Mouse (Mus musculus) MEL (cell line): Measurements from ENCODE around the gene Ms4a3. TPM values are rescaled to one million over a fixed set of nuclear protein-coding genes. Genes with fewer than 3 reads are reported as not detected.

Experiments used
- DNase-seq: peaks from one replicate; pipeline ENCODE4 v3.0.0; 2011; ENCODE audit warnings: low read depth, low spot score
- H3K27ac ChIP-seq: 2 replicates; pipeline ENCODE4 v1.5.1; 2012; ENCODE audit warnings: low read depth, mild to moderate bottlenecking, control low read depth, low read length, moderate library complexity; ENCODE audit not compliant: control insufficient read depth
- H3K27me3 ChIP-seq, 2 experiments: fragments of 150-350 bp in 1 of 2; sonication (generic) in 1 of 2; 2 replicates each; pipeline ENCODE4 v1.6.1; 2012; ENCODE audit warnings: low read length in 2 of 2, mild to moderate bottlenecking in 2 of 2, improper control_type of control experiment in 1 of 2, moderate library complexity in 1 of 2; ENCODE audit not compliant: insufficient read depth in 2 of 2, control insufficient read depth in 1 of 2
- H3K36me3 ChIP-seq, 2 experiments: 2 replicates each; pipeline ENCODE4 v1.6.1; 2012 to 2014; ENCODE audit warnings: low read length in 2 of 2, improper control_type of control experiment in 1 of 2, inconsistent platforms in 1 of 2, mild to moderate bottlenecking in 1 of 2; ENCODE audit not compliant: insufficient read depth in 2 of 2, control insufficient read depth in 1 of 2
- H3K4me1 ChIP-seq, 2 experiments: fragments of 150-350 bp in 1 of 2; sonication (generic) in 1 of 2; 2 replicates each; pipeline ENCODE4 v1.6.1; 2012; ENCODE audit warnings: low read length in 2 of 2, improper control_type of control experiment in 1 of 2, mild to moderate bottlenecking in 1 of 2; ENCODE audit not compliant: insufficient read depth in 2 of 2, control insufficient read depth in 1 of 2
- H3K4me3 ChIP-seq, 2 experiments: fragments of 150-350 bp in 1 of 2; sonication (generic) in 1 of 2; 2 replicates each; pipeline ENCODE4 v1.5.1; 2012; ENCODE audit warnings: low read depth in 2 of 2, low read length in 2 of 2, mild to moderate bottlenecking in 2 of 2, moderate library complexity in 2 of 2, control low read depth in 1 of 2, improper control_type of control experiment in 1 of 2; ENCODE audit not compliant: control insufficient read depth in 1 of 2, insufficient read depth in 1 of 2
- H3K79me2 ChIP-seq: 2 replicates; pipeline ENCODE4 v1.6.1; 2012; ENCODE audit warnings: mild to moderate bottlenecking, low read length, moderate library complexity; ENCODE audit not compliant: control insufficient read depth, poor library complexity, insufficient read depth
- H3K9ac ChIP-seq: 2 replicates; pipeline ENCODE4 v1.6.1; 2012; ENCODE audit warnings: low read depth, mild to moderate bottlenecking, control low read depth, low read length, moderate library complexity; ENCODE audit not compliant: control insufficient read depth, poor library complexity, severe bottlenecking
- H3K9me3 ChIP-seq: fragments of 150-350 bp; sonication (generic); replicated peaks from 2 replicates; pipeline ENCODE4 v1.6.1; 2012; ENCODE audit warnings: mild to moderate bottlenecking, low read length, improper control_type of control experiment, moderate library complexity; ENCODE audit not compliant: insufficient read depth
- BHLHE40 ChIP-seq: IDR thresholded peaks from 2 replicates; pipeline ENCODE4 v1.6.1; 2012; ENCODE audit warnings: low read depth, mild to moderate bottlenecking, inconsistent platforms, low read length, improper control_type of control experiment, borderline replicate concordance
- CHD2 ChIP-seq: IDR thresholded peaks from 2 replicates; pipeline ENCODE4 v1.6.1; 2011; ENCODE audit warnings: low read length, improper control_type of control experiment
- CTCF ChIP-seq, 3 experiments: IDR thresholded peaks in 2 of 3; conservative IDR thresholded peaks in 1 of 3; 2 replicates each; pipeline ENCODE4 v1.5.1; 2011 to 2012; ENCODE audit warnings: low read length in 3 of 3, low read depth in 2 of 3, mild to moderate bottlenecking in 2 of 3, improper control_type of control experiment in 1 of 3, inconsistent platforms in 1 of 3, mixed read lengths in 1 of 3, moderate library complexity in 1 of 3; ENCODE audit not compliant: control insufficient read depth in 1 of 3, insufficient read depth in 1 of 3, poor library complexity in 1 of 3, severe bottlenecking in 1 of 3
- E2F4 ChIP-seq: IDR thresholded peaks from 2 replicates; pipeline ENCODE4 v1.6.1; 2011; ENCODE audit warnings: low read depth, low read length, improper control_type of control experiment, borderline replicate concordance
- ELF1 ChIP-seq: IDR thresholded peaks from 2 replicates; pipeline ENCODE4 v1.6.1; 2014; ENCODE audit warnings: low read depth, mild to moderate bottlenecking, inconsistent platforms, low read length, improper control_type of control experiment, moderate library complexity
- EP300 ChIP-seq, 2 experiments: IDR thresholded peaks; 2 replicates each; pipeline ENCODE4 v1.6.1; 2011; ENCODE audit warnings: improper control_type of control experiment in 2 of 2, low read length in 2 of 2, low read depth in 1 of 2, mild to moderate bottlenecking in 1 of 2
- ETS1 ChIP-seq: IDR thresholded peaks from 2 replicates; pipeline ENCODE4 v1.6.1; 2012; ENCODE audit warnings: low read depth, mild to moderate bottlenecking, inconsistent platforms, low read length, improper control_type of control experiment, moderate library complexity
- GABPA ChIP-seq: IDR thresholded peaks from 2 replicates; pipeline ENCODE4 v1.6.1; 2012; ENCODE audit warnings: low read depth, mild to moderate bottlenecking, inconsistent platforms, low read length, improper control_type of control experiment, moderate library complexity
- GATA1 ChIP-seq: IDR thresholded peaks from 2 replicates; pipeline ENCODE4 v1.6.1; 2011; ENCODE audit warnings: low read depth, low read length, improper control_type of control experiment
- JUND ChIP-seq: IDR thresholded peaks from 2 replicates; pipeline ENCODE4 v1.6.1; 2011; ENCODE audit warnings: low read depth, mild to moderate bottlenecking, improper control_type of control experiment, low read length
- KAT2A ChIP-seq: conservative IDR thresholded peaks from 2 replicates; pipeline ENCODE4 v1.6.1; 2012; ENCODE audit warnings: low read depth, low read length, improper control_type of control experiment, inconsistent platforms
- MAX ChIP-seq: IDR thresholded peaks from 2 replicates; pipeline ENCODE4 v1.6.1; 2011; ENCODE audit warnings: low read length, improper control_type of control experiment
- MAZ ChIP-seq: IDR thresholded peaks from 2 replicates; pipeline ENCODE4 v1.6.1; 2012; ENCODE audit warnings: low read depth, mild to moderate bottlenecking, inconsistent platforms, low read length, improper control_type of control experiment
- MXI1 ChIP-seq: IDR thresholded peaks from 2 replicates; pipeline ENCODE4 v1.6.1; 2011; ENCODE audit warnings: mild to moderate bottlenecking, low read depth, low read length, improper control_type of control experiment
- MYC ChIP-seq: IDR thresholded peaks from 2 replicates; pipeline ENCODE4 v1.6.1; 2011; ENCODE audit warnings: low read depth, mild to moderate bottlenecking, low read length, improper control_type of control experiment, moderate library complexity
- NELFE ChIP-seq: IDR thresholded peaks from 2 replicates; pipeline ENCODE4 v1.6.1; 2011; ENCODE audit warnings: low read depth, low read length, improper control_type of control experiment
- NRF1 ChIP-seq: IDR thresholded peaks from 2 replicates; pipeline ENCODE4 v1.6.1; 2014; ENCODE audit warnings: low read depth, mild to moderate bottlenecking, inconsistent platforms, low read length, improper control_type of control experiment, moderate library complexity; ENCODE audit not compliant: poor library complexity, insufficient read depth, severe bottlenecking
- POLR2A ChIP-seq, 2 experiments: IDR thresholded peaks; 2 replicates each; pipeline ENCODE4 v1.6.1; 2011 to 2012; ENCODE audit warnings: low read length in 2 of 2, mild to moderate bottlenecking in 2 of 2, control low read depth in 1 of 2, improper control_type of control experiment in 1 of 2, low read depth in 1 of 2, moderate library complexity in 1 of 2; ENCODE audit not compliant: control insufficient read depth in 1 of 2, insufficient read depth in 1 of 2, poor library complexity in 1 of 2
- POLR2AphosphoS2 ChIP-seq: IDR thresholded peaks from 2 replicates; pipeline ENCODE4 v1.6.1; 2011; ENCODE audit warnings: low read length, improper control_type of control experiment
- POLR2AphosphoS5 ChIP-seq: IDR thresholded peaks from 2 replicates; pipeline ENCODE4 v1.6.1; 2012; ENCODE audit warnings: low read depth, borderline replicate concordance, mild to moderate bottlenecking, inconsistent platforms, low read length, moderate library complexity, mixed read lengths
- RAD21 ChIP-seq: IDR thresholded peaks from 2 replicates; pipeline ENCODE4 v1.6.1; 2011; ENCODE audit warnings: mild to moderate bottlenecking, low read depth, low read length, improper control_type of control experiment
- RCOR1 ChIP-seq: IDR thresholded peaks from 2 replicates; pipeline ENCODE4 v1.6.1; 2012; ENCODE audit warnings: low read depth, mild to moderate bottlenecking, inconsistent platforms, low read length, improper control_type of control experiment
- SIN3A ChIP-seq: IDR thresholded peaks from 2 replicates; pipeline ENCODE4 v1.6.1; 2012; ENCODE audit warnings: low read length, improper control_type of control experiment, inconsistent platforms
- SMC3 ChIP-seq: IDR thresholded peaks from 2 replicates; pipeline ENCODE4 v1.6.1; 2011; ENCODE audit warnings: low read depth, low read length, improper control_type of control experiment
- TBP ChIP-seq: IDR thresholded peaks from 2 replicates; pipeline ENCODE4 v1.8.0; 2011; ENCODE audit warnings: low read depth, low read length, improper control_type of control experiment
- TCF12 ChIP-seq: IDR thresholded peaks from 2 replicates; pipeline ENCODE4 v1.6.1; 2014; ENCODE audit warnings: low read depth, mild to moderate bottlenecking, inconsistent platforms, low read length, improper control_type of control experiment, moderate library complexity
- USF2 ChIP-seq, 2 experiments: IDR thresholded peaks; 2 replicates each; pipeline ENCODE4 v1.6.1; 2011 to 2012; ENCODE audit warnings: improper control_type of control experiment in 2 of 2, low read length in 2 of 2, borderline replicate concordance in 1 of 2, inconsistent platforms in 1 of 2, low read depth in 1 of 2, mild to moderate bottlenecking in 1 of 2; ENCODE audit not compliant: insufficient read depth in 1 of 2
- ZC3H11A ChIP-seq: IDR thresholded peaks from 2 replicates; pipeline ENCODE4 v1.6.1; 2012; ENCODE audit warnings: low read depth, mild to moderate bottlenecking, inconsistent platforms, low read length, improper control_type of control experiment
- ZKSCAN1 ChIP-seq: IDR thresholded peaks from 2 replicates; pipeline ENCODE4 v1.6.1; 2012; ENCODE audit warnings: low read depth, mild to moderate bottlenecking, inconsistent platforms, low read length, improper control_type of control experiment, moderate library complexity
- ZMIZ1 ChIP-seq: IDR thresholded peaks from 2 replicates; pipeline ENCODE4 v1.6.1; 2012; ENCODE audit warnings: low read depth, mild to moderate bottlenecking, inconsistent platforms, low read length, improper control_type of control experiment, moderate library complexity
- ZNF384 ChIP-seq: IDR thresholded peaks from 2 replicates; pipeline ENCODE4 v1.6.1; 2012; ENCODE audit warnings: low read depth, mild to moderate bottlenecking, inconsistent platforms, low read length, improper control_type of control experiment
- polyA plus RNA-seq, 2 experiments: library from polyadenylated mRNA; stranded (reverse) in 1 of 2; unstranded in 1 of 2; fragments of >175 nt in 1 of 2; fragments of >200 nt in 1 of 2; gene quantifications; 2 replicates each; pipeline versions ENCODE4 v1.2.1 to v1.2.4; 2012; ENCODE audit warnings: low replicate concordance in 2 of 2, low read depth in 1 of 2; ENCODE audit not compliant: insufficient read length in 2 of 2, insufficient read depth in 1 of 2, missing spikeins in 1 of 2
- total RNA-seq: library from RNA; depleted of rRNA; stranded (reverse); fragments of 300-350 nt; gene quantifications from 2 replicates; pipeline ENCODE4 v1.2.3, GENCODE M21; 2012

Ms4a3 gene
- total and polyA plus RNA-seq, 3 experiments = 1.0 TPM; not detected in 1

DNA sequence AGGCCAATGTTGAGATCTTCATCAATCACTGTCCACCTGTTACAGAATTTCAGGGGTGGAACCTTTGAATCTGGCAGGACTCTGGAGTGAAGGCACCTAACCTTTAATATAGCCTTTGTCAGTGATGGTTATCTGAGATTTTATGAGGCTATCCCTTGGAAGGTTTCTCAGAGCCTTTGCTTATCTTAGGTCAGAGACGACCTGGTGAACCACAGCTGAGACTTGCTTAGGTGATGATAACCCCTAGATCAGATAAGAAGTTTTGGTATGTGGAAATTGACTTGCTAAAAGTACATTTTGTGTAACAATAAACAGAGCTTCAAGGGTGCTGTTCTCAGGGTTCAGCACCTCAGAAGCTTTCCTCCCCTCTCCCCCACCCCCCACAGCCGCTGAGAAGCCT lies 28.4 kb downstream of the Ms4a3 start:
- no peak overlapping the region for H3K4me3 ChIP-seq
- H3K79me2 ChIP-seq = no peaks in the 10 kb centered on the region
- peaks cover 0 to 34% of the 10 kb centered on the region in 2 experiments; a peak in 2 of 4 replicates for H3K36me3 ChIP-seq
- TF ChIP-seq EP300 (IDR thresholded peaks at IDR 0.05; ENCODE audit: low read depth in 1 of 2, low read length in 2 of 2) = peak; percentile 38 to 62; a peak in 2 of 4 replicates
- no peak for TF ChIP-seq POLR2A (IDR thresholded peaks at IDR 0.05; ENCODE audit: control insufficient read depth in 1 of 2, insufficient read depth in 1 of 2, low read depth in 1 of 2, low read length in 2 of 2, poor library complexity in 1 of 2)
- no peak for TF ChIP-seq MYC
- no peak for TF ChIP-seq SMC3
- peak; percentile 43; the same call in 1 of the 2 replicates for TF ChIP-seq ETS1
- TF ChIP-seq ZKSCAN1 = no peak
- TF ChIP-seq NELFE = no peak
- TF ChIP-seq TBP = no peak
- TF ChIP-seq TCF12 = peak; percentile 58; the same call in 1 of the 2 replicates
- 0 out of 2 replicates have a peak, but pooled peaks have one; percentile 34 for TF ChIP-seq RCOR1
- peak; percentile 82 for TF ChIP-seq GATA1
- TF ChIP-seq USF2 (IDR thresholded peaks at IDR 0.05; ENCODE audit: borderline replicate concordance in 1 of 2, insufficient read depth in 1 of 2, low read depth in 1 of 2, low read length in 2 of 2) = no peak
- TF ChIP-seq MAZ = no peak
- TF ChIP-seq, all 39 proteins: peak for 5
- Histone ChIP-seq H3K27me3 (no peaks in the 10 kb centered on the region), H3K27ac (peak overlapping the region; percentile 73), H3K9me3 (no peaks in the 10 kb centered on the region), H3K4me1 (peaks cover 25 to 26% of the 10 kb centered on the region in 2 experiments), H3K9ac (no peak overlapping the region)
- no peak for DNase-seq

DNA sequence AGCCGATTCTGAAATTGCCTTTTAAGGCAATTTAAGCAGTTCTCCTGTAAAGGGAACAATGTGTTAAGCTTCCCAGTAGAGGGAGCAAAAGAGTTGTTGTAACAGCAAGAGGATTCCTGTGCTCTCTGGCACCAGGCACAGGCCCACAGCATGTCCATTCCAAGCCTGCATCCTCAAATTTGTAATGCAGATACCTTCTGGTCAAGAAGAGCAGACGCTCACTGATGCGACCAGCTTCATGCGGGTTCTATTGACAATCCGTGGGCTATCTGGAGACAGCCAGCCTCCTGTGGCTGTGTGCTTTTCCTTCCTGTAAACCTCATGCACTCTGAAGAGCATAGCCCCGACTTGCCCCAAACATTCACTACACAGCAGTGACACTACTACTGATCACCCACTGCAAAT lies 29.1 kb downstream of the Ms4a3 start:
- H3K79me2 ChIP-seq = no peaks in the 10 kb centered on the region
- H3K9me3 ChIP-seq = no peaks in the 10 kb centered on the region
- TF ChIP-seq SIN3A = peak; percentile 73
- TF ChIP-seq CTCF (IDR thresholded peaks at IDR 0.05 in 2 of 3, conservative IDR thresholded peaks at IDR 0.05 in 1 of 3; ENCODE audit: control insufficient read depth in 1 of 3, insufficient read depth in 1 of 3, low read depth in 2 of 3, low read length in 3 of 3, poor library complexity in 1 of 3, severe bottlenecking in 1 of 3) = peak; percentile 46 to 93 (median 70)
- peak; percentile 96 for TF ChIP-seq RAD21
- TF ChIP-seq E2F4 = no peak
- TF ChIP-seq MYC = peak; percentile 55; the same call in 1 of the 2 replicates
- no peak for TF ChIP-seq ZMIZ1
- no peak for TF ChIP-seq JUND
- TF ChIP-seq MXI1 = no peak
- no peak for TF ChIP-seq CHD2
- TF ChIP-seq ELF1 = no peak
- TF ChIP-seq NELFE = no peak
- TF ChIP-seq ZC3H11A = peak; percentile 94
- no peak for TF ChIP-seq GABPA
- TF ChIP-seq ETS1 = no peak
- TF ChIP-seq POLR2AphosphoS5 = no peak
- TF ChIP-seq MAZ = 0 out of 2 replicates have a peak, but pooled peaks have one; percentile 26
- TF ChIP-seq KAT2A = no peak
- no peak for TF ChIP-seq BHLHE40
- peak; percentile 95 for TF ChIP-seq SMC3
- TF ChIP-seq NRF1 = no peak
- TF ChIP-seq POLR2AphosphoS2 = no peak
- no peak for TF ChIP-seq MAX
- TF ChIP-seq ZNF384 = no peak
- peaks cover 0 to 32% of the 10 kb centered on the region in 2 experiments; a peak in 2 of 4 replicates for H3K36me3 ChIP-seq
- peak overlapping the region; percentile 32; the same call in 1 of the 2 replicates for H3K9ac ChIP-seq
- H3K4me3 ChIP-seq = no peak overlapping the region
- peak; percentile 85 for DNase-seq
- no peaks in the 10 kb centered on the region for H3K27me3 ChIP-seq
- peak overlapping the region; percentile 8; the same call in 1 of the 2 replicates for H3K27ac ChIP-seq
- peaks cover 25 to 26% of the 10 kb centered on the region in 2 experiments for H3K4me1 ChIP-seq
